Mouse (Mus musculus): ENCODE results near the gene Ube2ql1.

- no peak for TF ChIP-seq EP300 (IDR thresholded peaks at IDR 0.05; ENCODE audit: low read depth)
- TF ChIP-seq CTCF (IDR thresholded peaks at IDR 0.05; ENCODE audit: low read depth): no peak
These were observed 21.7 kb upstream of the Ube2ql1 start for GRCm38 (mm10) chr13:69761393-69761792.
